In the genomic region with DNA sequence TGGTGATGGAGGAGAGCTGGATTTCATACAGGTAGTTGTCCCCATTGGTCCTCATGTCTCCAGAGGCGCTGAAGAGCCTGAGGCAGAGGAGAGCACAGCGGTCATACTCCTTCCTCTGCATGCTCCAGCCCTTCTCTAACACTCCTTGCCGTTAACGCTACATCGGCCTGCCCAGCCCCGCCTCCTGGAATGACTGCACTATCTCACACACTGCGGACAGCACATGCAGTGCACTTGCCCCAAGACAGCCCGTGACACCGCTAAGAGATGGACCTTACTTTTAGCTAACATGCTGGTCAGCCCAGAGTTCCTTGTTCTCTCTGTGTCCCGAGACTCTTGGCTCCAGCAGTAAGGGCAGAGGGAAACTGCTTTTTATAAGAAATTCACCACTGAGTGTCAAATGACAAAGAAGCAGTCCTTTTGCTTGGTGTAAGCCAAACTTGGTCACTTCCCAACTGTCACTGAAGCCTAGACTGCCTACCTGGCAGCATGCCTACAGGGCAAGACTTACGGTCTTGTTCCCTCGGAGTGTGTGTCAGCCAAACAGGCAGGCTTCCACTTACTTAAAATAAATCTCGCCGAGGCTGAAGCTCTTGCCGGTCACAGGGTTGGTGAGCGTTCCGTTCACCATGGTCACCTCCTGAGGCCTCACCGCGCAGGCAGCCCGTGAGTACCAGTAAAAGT, we compare ENCODE assay signal across 10 mouse cellular contexts. TPM values are rescaled to one million over a fixed set of nuclear protein-coding genes. Genes with fewer than 3 reads are reported as not detected.
DNase-seq lines count a peak whose midpoint lies in the region; ATAC-seq lines count a peak whose summit lies in the region.
"Had no signal": no experiment of that assay in that cellular context is flagged by ENCODE, and none has a peak within 500 bp of the region (broad histone marks: within the 10 kb centered on the region; RNA-seq: fewer than 3 reads in every experiment).

No protein-coding gene starts in this region.

- H3K9ac ChIP-seq in forebrain, embryonic 12.5 days: no peak overlapping the region
- H3K9ac ChIP-seq: limb, embryonic 13.5 days had no signal

- peaks cover 11% of the 10 kb centered on the region; the same call in 1 of the 2 replicates for H3K4me1 ChIP-seq in brown adipose tissue, adult 24 weeks (ENCODE audit: control insufficient read depth, insufficient read depth, insufficient read length, low read length)
- H3K4me1 ChIP-seq in forebrain, embryonic 12.5 days: no peaks in the 10 kb centered on the region

- no peak for ATAC-seq in forebrain, embryonic 12.5 days (ENCODE audit: low FRiP score)

- H3K36me3 ChIP-seq in forebrain, embryonic 12.5 days (replicated peaks): peaks cover 97% of the 10 kb centered on the region

- no peak overlapping the region for H3K4me3 ChIP-seq in brown adipose tissue, adult 24 weeks (ENCODE audit: insufficient read depth, low read depth, low read length)
- no peak overlapping the region for H3K4me3 ChIP-seq in forebrain, embryonic 12.5 days (replicated peaks)
- H3K4me3 ChIP-seq: limb, embryonic 13.5 days had no signal

- intact Hi-C loops in left cerebral cortex, postnatal 4 days (cut with DNase I): no loop called here

- no peak overlapping the region for H3K4me2 ChIP-seq in forebrain, embryonic 12.5 days
- H3K4me2 ChIP-seq: limb, embryonic 13.5 days had no signal

- peak; percentile 65 for DNase-seq in left cerebral cortex, postnatal 4 days
- no peak for DNase-seq in left cerebral cortex, adult 9 months (ENCODE audit: low spot score in 2 of 2)
- peak; percentile 80 to 84 for DNase-seq in heart, adult 18-20 months
- peak; percentile 36 to 51 for DNase-seq in layer of hippocampus, postnatal 10 days (ENCODE audit: low spot score in 2 of 2)
- DNase-seq in B cell, adult 2 months: no peak
- DNase-seq in natural killer cell, adult 2 months (ENCODE audit: low spot score in 2 of 2): no peak

- 93% methylated on average over 20 of the region's 20 CpGs for WGBS in forebrain, embryonic 12.5 days

- H3K27ac ChIP-seq in brown adipose tissue, adult 24 weeks (replicated peaks; ENCODE audit: low read depth, low read length): peak overlapping the region; percentile 39
- no peak overlapping the region for H3K27ac ChIP-seq in forebrain, embryonic 12.5 days
- H3K27ac ChIP-seq: limb, embryonic 13.5 days had no signal

- H3K27me3 ChIP-seq in forebrain, embryonic 12.5 days: no peaks in the 10 kb centered on the region
- H3K27me3 ChIP-seq: limb, embryonic 13.5 days had no signal

- H3K9me3 ChIP-seq in forebrain, embryonic 12.5 days: no peaks in the 10 kb centered on the region
- H3K9me3 ChIP-seq: limb, embryonic 13.5 days had no signal

RNA-seq across cellular contexts. Expression of gene Slc22a1, which starts 12.9 kb away (rescaled TPM):
- total RNA-seq in left cerebral cortex, postnatal 4 days (2021): 1 to 10 TPM in 1 of 2 experiments, under 1 TPM in 1; 0.95 to 1.4 TPM
- polyA plus RNA-seq in brown adipose tissue, adult 24 weeks (2012; ENCODE audit: insufficient read depth, insufficient read length, missing spikeins): not detected in 2 replicates
- total RNA-seq in heart, adult 18-20 months (2021): 10 to 100 TPM; 12.1 to 17.8 TPM
- total RNA-seq in layer of hippocampus, postnatal 10 days (2021): 1 to 10 TPM in 1 of 2 experiments, not detected in 1; 1.9 TPM
- 0.10 TPM in 1 of 2 replicates, not detected in the other for polyA plus RNA-seq in forebrain, embryonic 12.5 days (2016; fragmentation: Nextera tagmentation; extraction: Ambion mirVana)
- total RNA-seq: MEL had no signal

Comparison
In these comparisons a context has a peak if more than half of its experiments do, and no peak if none do; other contexts are left out.
1. DNase-seq: peak in left cerebral cortex, postnatal 4 days (single experiment), heart, adult 18-20 months (2 of 2) and layer of hippocampus, postnatal 10 days (2 of 2); none in left cerebral cortex, adult 9 months (0 of 2), B cell, adult 2 months (0 of 2) and natural killer cell, adult 2 months (0 of 2).
2. RNA of gene Slc22a1, which starts 12.9 kb away (total RNA-seq): 12.1 to 17.8 TPM in heart, adult 18-20 months; 1.9 TPM in layer of hippocampus, postnatal 10 days and 0.95 to 1.4 TPM in left cerebral cortex, postnatal 4 days; every median in the first group is over 4 times any median in the second.